Mouse (Mus musculus) hindbrain, embryonic 14.5 days (tissue): ENCODE results near the gene Naif1. TPM values are rescaled to one million over a fixed set of nuclear protein-coding genes. Genes with fewer than 3 reads are reported as not detected.

ENCODE experiments used
- ATAC-seq: fragments of 200-750 bp; cut with Nextera tagmentation; 2 replicates; pipeline ENCODE4 v1.8.0; 2017; ENCODE audit warnings: moderate number of reproducible peaks, mild to moderate bottlenecking, moderate TSS enrichment, moderate library complexity; ENCODE audit not compliant: low FRiP score
- DNase-seq: peaks from one replicate; pipeline ENCODE4 v3.0.0-alpha.2; 2015; ENCODE audit warnings: low spot score
- H3K27ac ChIP-seq: fragments of 300-500 bp; sonication (generic); 2 replicates; pipeline ENCODE4 v1.5.1; 2014; ENCODE audit warnings: mild to moderate bottlenecking, moderate library complexity
- H3K27me3 ChIP-seq: fragments of 300-500 bp; sonication (generic); 2 replicates; pipeline ENCODE4 v1.6.1; 2014; ENCODE audit warnings: mild to moderate bottlenecking, low read length, mixed read lengths; ENCODE audit not compliant: control insufficient read depth, insufficient read depth
- H3K36me3 ChIP-seq: fragments of 300-500 bp; sonication (generic); replicated peaks from 2 replicates; pipeline ENCODE4 v1.6.1; 2014; ENCODE audit not compliant: control insufficient read depth, insufficient read depth
- H3K4me1 ChIP-seq: fragments of 300-500 bp; sonication (generic); replicated peaks from 2 replicates; pipeline ENCODE4 v1.6.1; 2014; ENCODE audit warnings: antibody characterized with exemption, low read length, mixed read lengths; ENCODE audit not compliant: control insufficient read depth, insufficient read depth
- H3K4me2 ChIP-seq: fragments of 300-500 bp; sonication (generic); replicated peaks from 2 replicates; pipeline ENCODE4 v1.6.1; 2014; ENCODE audit warnings: mild to moderate bottlenecking, moderate library complexity
- H3K4me3 ChIP-seq: fragments of 300-500 bp; sonication (generic); replicated peaks from 2 replicates; pipeline ENCODE4 v1.5.1; 2014; ENCODE audit warnings: mild to moderate bottlenecking, low read length
- H3K9ac ChIP-seq: fragments of 300-500 bp; sonication (generic); 2 replicates; pipeline ENCODE4 v1.6.1; 2014
- H3K9me3 ChIP-seq: fragments of 300-500 bp; sonication (generic); 2 replicates; pipeline ENCODE4 v1.6.1; 2016; ENCODE audit warnings: low read length; ENCODE audit not compliant: control insufficient read depth
- WGBS: fragments of 180-500 bp; shearing (Covaris S2); extraction: QIAGEN DNeasy Blood & Tissue Kit; methylation state at CpG from one replicate; pipeline ENCODE4 v1.1.7; 2014; 5-methylcytosine and 5-hydroxymethylcytosine counted together
- polyA plus RNA-seq: library from polyadenylated mRNA; unstranded; fragments of >200 nt; fragmentation: Nextera tagmentation; extraction: Ambion mirVana; gene quantifications from 2 replicates; pipeline ENCODE4 v1.2.1, GENCODE M21; 2014

Gene Naif1
- polyA plus RNA-seq, 1 experiment from 2014 or later = 5.3 TPM

GRCm38 (mm10) chr2:32438733-32439132 lies 11.5 kb upstream of the Naif1 start:
- Histone ChIP-seq H3K4me1 (0 out of 2 replicates have a peak, but pooled peaks cover 7% of the 10 kb centered on the region), H3K4me3 (no peak overlapping the region), H3K27me3 (no peaks in the 10 kb centered on the region), H3K9ac (no peak overlapping the region), H3K27ac (no peak overlapping the region), H3K4me2 (no peak overlapping the region), H3K9me3 (no peaks in the 10 kb centered on the region), H3K36me3 (no peaks in the 10 kb centered on the region)
- DNase-seq (no peak), ATAC-seq (no peak)
- WGBS = 79% methylated on average over 3 of the region's 3 CpGs

- Histone ChIP-seq H3K4me1 (0 out of 2 replicates have a peak, but pooled peaks cover 7% of the 10 kb centered on the region), H3K36me3 (no peaks in the 10 kb centered on the region), H3K4me3 (no peak overlapping the region), H3K9ac (no peak overlapping the region), H3K27ac (no peak overlapping the region), H3K9me3 (no peaks in the 10 kb centered on the region), H3K4me2 (no peak overlapping the region), H3K27me3 (no peaks in the 10 kb centered on the region)
- WGBS = 24% methylated on average over 6 of the region's 6 CpGs
- DNase-seq = no peak
- ATAC-seq = no peak
These were observed 11.1 kb upstream of the Naif1 start for GRCm38 (mm10) chr2:32439177-32439576.

GRCm38 (mm10) chr2:32440164-32440563 lies 10.1 kb upstream of the Naif1 start:
- H3K4me2 ChIP-seq = no peak overlapping the region
- H3K4me1 ChIP-seq = 0 out of 2 replicates have a peak, but pooled peaks cover 7% of the 10 kb centered on the region
- DNase-seq = no peak
- H3K9ac ChIP-seq = no peak overlapping the region
- H3K4me3 ChIP-seq = no peak overlapping the region
- no peaks in the 10 kb centered on the region for H3K27me3 ChIP-seq
- H3K9me3 ChIP-seq = no peaks in the 10 kb centered on the region
- peaks cover 4% of the 10 kb centered on the region; the same call in 1 of the 2 replicates for H3K36me3 ChIP-seq
- peak overlapping the region; percentile 51; the same call in 1 of the 2 replicates for H3K27ac ChIP-seq
- 57% methylated on average over 2 of the region's 2 CpGs for WGBS
- ATAC-seq = no peak

- Histone ChIP-seq H3K4me1 (0 out of 2 replicates have a peak, but pooled peaks cover 7% of the 10 kb centered on the region), H3K9ac (no peak overlapping the region), H3K36me3 (peaks cover 4% of the 10 kb centered on the region; the same call in 1 of the 2 replicates), H3K9me3 (no peaks in the 10 kb centered on the region), H3K4me3 (no peak overlapping the region), H3K27me3 (no peaks in the 10 kb centered on the region), H3K4me2 (no peak overlapping the region), H3K27ac (peak overlapping the region; percentile 51; the same call in 1 of the 2 replicates)
- ATAC-seq = no peak
- 75% methylated on average over 1 of the region's 1 CpGs for WGBS
- no peak for DNase-seq
These were observed 9.6 kb upstream of the Naif1 start for GRCm38 (mm10) chr2:32440632-32441031.

- WGBS = 89% methylated on average over 2 of the region's 2 CpGs
- Histone ChIP-seq H3K27me3 (no peaks in the 10 kb centered on the region), H3K4me2 (no peak overlapping the region), H3K36me3 (peaks cover 4% of the 10 kb centered on the region; the same call in 1 of the 2 replicates), H3K4me3 (no peak overlapping the region), H3K27ac (no peak overlapping the region), H3K4me1 (0 out of 2 replicates have a peak, but pooled peaks cover 7% of the 10 kb centered on the region), H3K9ac (no peak overlapping the region), H3K9me3 (no peaks in the 10 kb centered on the region)
- DNase-seq = no peak
- ATAC-seq = no peak
These were observed 8.7 kb upstream of the Naif1 start for GRCm38 (mm10) chr2:32441550-32441949.

GRCm38 (mm10) chr2:32445535-32445934 lies 4.7 kb upstream of the Naif1 start:
- Histone ChIP-seq H3K9me3 (no peaks in the 10 kb centered on the region), H3K36me3 (peaks cover 4% of the 10 kb centered on the region; the same call in 1 of the 2 replicates), H3K27ac (no peak overlapping the region), H3K4me1 (peaks cover 14% of the 10 kb centered on the region), H3K9ac (no peak overlapping the region), H3K27me3 (no peaks in the 10 kb centered on the region), H3K4me3 (no peak overlapping the region), H3K4me2 (no peak overlapping the region)
- no peak for ATAC-seq
- WGBS = 78% methylated on average over 1 of the region's 1 CpGs
- no peak for DNase-seq

GRCm38 (mm10) chr2:32447264-32447936 lies 2.9 kb upstream of the Naif1 start:
- no peak for DNase-seq
- H3K4me3 ChIP-seq = no peak overlapping the region
- peaks cover 18% of the 10 kb centered on the region for H3K4me1 ChIP-seq
- no peak for ATAC-seq
- H3K4me2 ChIP-seq = peak overlapping the region; percentile 12
- H3K27ac ChIP-seq = peak overlapping the region; percentile 53
- no peaks in the 10 kb centered on the region for H3K9me3 ChIP-seq
- H3K9ac ChIP-seq = no peak overlapping the region
- WGBS = 63% methylated on average over 9 of the region's 9 CpGs
- no peaks in the 10 kb centered on the region for H3K27me3 ChIP-seq
- peaks cover 4% of the 10 kb centered on the region; the same call in 1 of the 2 replicates for H3K36me3 ChIP-seq

- H3K9me3 ChIP-seq = no peaks in the 10 kb centered on the region
- no peak overlapping the region for H3K4me2 ChIP-seq
- no peak overlapping the region for H3K9ac ChIP-seq
- 83% methylated on average over 1 of the region's 1 CpGs for WGBS
- DNase-seq (no peak), ATAC-seq (no peak)
- H3K27me3 ChIP-seq = no peaks in the 10 kb centered on the region
- H3K36me3 ChIP-seq = peaks cover 4% of the 10 kb centered on the region; the same call in 1 of the 2 replicates
- peaks cover 26% of the 10 kb centered on the region for H3K4me1 ChIP-seq
- H3K4me3 ChIP-seq = no peak overlapping the region
- no peak overlapping the region for H3K27ac ChIP-seq
These were observed 1.8 kb upstream of the Naif1 start for GRCm38 (mm10) chr2:32448480-32448879.

GRCm38 (mm10) chr2:32450881-32451844 lies 906 bp downstream of the Naif1 start, which contains the start of gene Slc25a25:
Gene Slc25a25, minus strand, starts transcription at chr2:32451445.
- H3K9ac ChIP-seq = peak within 1 kb of the TSS; percentile 83
- peaks cover 8% of the 10 kb centered on the region; the same call in 1 of the 2 replicates for H3K36me3 ChIP-seq
- H3K27me3 ChIP-seq = no peaks in the 10 kb centered on the region
- DNase-seq (peak; percentile 98), ATAC-seq (peak; percentile 87)
- H3K27ac ChIP-seq = peak within 1 kb of the TSS; percentile 91
- H3K9me3 ChIP-seq = no peaks in the 10 kb centered on the region
- WGBS = under 1% methylated on average over 103 of the region's 103 CpGs
- H3K4me1 ChIP-seq = peaks cover 26% of the 10 kb centered on the region
- peak within 1 kb of the TSS; percentile 84 for H3K4me3 ChIP-seq
- peak within 1 kb of the TSS; percentile 80 for H3K4me2 ChIP-seq
